In genomic region chr19:33113746-33114145, GRCm38 (mm10) we compare ENCODE assay signal across 15 mouse cellular contexts.
DNase-seq lines count a peak whose midpoint lies in the region; ATAC-seq and TF ChIP-seq lines count a peak whose summit lies in the region.
"Had no signal": no experiment of that assay in that cellular context is flagged by ENCODE, and none has a peak within 500 bp of the region (broad histone marks: within the 10 kb centered on the region; RNA-seq: fewer than 3 reads in every experiment).

No protein-coding gene starts in this region.

- ATAC-seq in forebrain, embryonic 11.5 days (replicated peaks; ENCODE audit: low FRiP score), result no peak

- H3K36me3 ChIP-seq in forebrain, embryonic 11.5 days (ENCODE audit: control insufficient read depth, insufficient read depth, low read length), result no peaks in the 10 kb centered on the region
- H3K36me3 ChIP-seq: forebrain, embryonic 10.5 days; heart, embryonic 15.5 days; midbrain, embryonic 12.5 days; neural tube, embryonic 12.5 days had no signal

- no peaks in the 10 kb centered on the region for H3K27me3 ChIP-seq in forebrain, embryonic 11.5 days (ENCODE audit: control insufficient read depth, insufficient read depth, low read length)
- H3K27me3 ChIP-seq: heart, embryonic 15.5 days; midbrain, embryonic 12.5 days; neural tube, embryonic 12.5 days had no signal

- no peak for DNase-seq in gastrocnemius, adult 2 months
- DNase-seq in gastrocnemius, postnatal 10 days, result no peak
- DNase-seq in left cerebral cortex, adult 18-20 months (ENCODE audit: low spot score in 2 of 2), result peak; percentile 31 to 53
- no peak for DNase-seq in left cerebral cortex, adult 8-10 months (ENCODE audit: low spot score in 2 of 2)
- peak; percentile 54 to 86 for DNase-seq in left cerebral cortex, postnatal 14 days (ENCODE audit: low spot score in 2 of 2)
- DNase-seq in spleen, postnatal 10 days (ENCODE audit: low spot score in 2 of 2), result no peak
- DNase-seq in forebrain, embryonic 11.5 days (ENCODE audit: low spot score), result no peak
- DNase-seq: embryo, embryonic 11 days; spleen, adult 18-20 months had no signal

- H3K4me1 ChIP-seq in brown adipose tissue, adult 24 weeks (ENCODE audit: control insufficient read depth, insufficient read depth, insufficient read length, low read length), result peaks cover 4% of the 10 kb centered on the region; the same call in 1 of the 2 replicates
- no peaks in the 10 kb centered on the region for H3K4me1 ChIP-seq in forebrain, embryonic 11.5 days (replicated peaks; ENCODE audit: control insufficient read depth, insufficient read depth, low read length)
- H3K4me1 ChIP-seq: heart, embryonic 15.5 days; midbrain, embryonic 12.5 days; neural tube, embryonic 12.5 days had no signal

- H3K9me3 ChIP-seq in forebrain, embryonic 11.5 days (ENCODE audit: control insufficient read depth, low read length), result no peaks in the 10 kb centered on the region
- H3K9me3 ChIP-seq: forebrain, embryonic 10.5 days; heart, embryonic 15.5 days; midbrain, embryonic 12.5 days; neural tube, embryonic 12.5 days had no signal

- no peak overlapping the region for H3K4me2 ChIP-seq in forebrain, embryonic 11.5 days (ENCODE audit: low read depth, low read length, severe bottlenecking)
- H3K4me2 ChIP-seq: heart, embryonic 15.5 days; liver, embryonic 11.5 days; midbrain, embryonic 12.5 days; neural tube, embryonic 12.5 days had no signal

- WGBS in forebrain, embryonic 11.5 days, result 88% methylated on average over 7 of the region's 7 CpGs

- peak overlapping the region; percentile 75 for H3K27ac ChIP-seq in gastrocnemius, adult 2 months
- peak overlapping the region; percentile 65 for H3K27ac ChIP-seq in brown adipose tissue, adult 24 weeks (replicated peaks; ENCODE audit: low read depth, low read length)
- H3K27ac ChIP-seq in forebrain, embryonic 11.5 days (ENCODE audit: low read depth, low read length), result no peak overlapping the region
- H3K27ac ChIP-seq: forebrain, embryonic 10.5 days; heart, embryonic 15.5 days; midbrain, embryonic 12.5 days; neural tube, embryonic 12.5 days had no signal

- no peak overlapping the region for H3K4me3 ChIP-seq in gastrocnemius, adult 2 months
- H3K4me3 ChIP-seq in brown adipose tissue, adult 24 weeks (ENCODE audit: insufficient read depth, low read depth, low read length), result no peak overlapping the region
- H3K4me3 ChIP-seq in forebrain, embryonic 11.5 days (ENCODE audit: low read depth, low read length), result no peak overlapping the region
- H3K4me3 ChIP-seq: forebrain, embryonic 10.5 days; heart, embryonic 15.5 days; midbrain, embryonic 12.5 days; neural tube, embryonic 12.5 days had no signal

- H3K9ac ChIP-seq in forebrain, embryonic 11.5 days (ENCODE audit: low read length), result no peak overlapping the region
- H3K9ac ChIP-seq: heart, embryonic 15.5 days; midbrain, embryonic 12.5 days; neural tube, embryonic 12.5 days had no signal

- intact Hi-C loops in gastrocnemius, adult 2 months (cut with DNase I), result no loop called here
- intact Hi-C loops in left cerebral cortex, postnatal 14 days (cut with DNase I), result loop anchor here (5.0 kb wide), 2 partner anchors 109 to 356 kb away; partner anchors contain the start of gene Pten

- TF ChIP-seq CTCF in gastrocnemius, adult 2 months (IDR thresholded peaks at IDR 0.05), result no peak

Comparison
In these comparisons a context has a peak if more than half of its experiments do, and no peak if none do; other contexts are left out.
1. DNase-seq: peak in left cerebral cortex, adult 18-20 months (2 of 2) and left cerebral cortex, postnatal 14 days (2 of 2); none in gastrocnemius, adult 2 months (single experiment), gastrocnemius, postnatal 10 days (single experiment), left cerebral cortex, adult 8-10 months (0 of 2), spleen, postnatal 10 days (0 of 2) and forebrain, embryonic 11.5 days (single experiment).